Mouse (Mus musculus) MEL (cell line): ENCODE results near the gene Rnase12. TPM values are rescaled to one million over a fixed set of nuclear protein-coding genes. Genes with fewer than 3 reads are reported as not detected.

Experiments used
- DNase-seq: peaks from one replicate; pipeline ENCODE4 v3.0.0; 2011; ENCODE audit warnings: low read depth, low spot score
- H3K27ac ChIP-seq: 2 replicates; pipeline ENCODE4 v1.5.1; 2012; ENCODE audit warnings: low read depth, mild to moderate bottlenecking, control low read depth, low read length, moderate library complexity; ENCODE audit not compliant: control insufficient read depth
- H3K27me3 ChIP-seq, 2 experiments: fragments of 150-350 bp in 1 of 2; sonication (generic) in 1 of 2; 2 replicates each; pipeline ENCODE4 v1.6.1; 2012; ENCODE audit warnings: low read length in 2 of 2, mild to moderate bottlenecking in 2 of 2, improper control_type of control experiment in 1 of 2, moderate library complexity in 1 of 2; ENCODE audit not compliant: insufficient read depth in 2 of 2, control insufficient read depth in 1 of 2
- H3K36me3 ChIP-seq, 2 experiments: 2 replicates each; pipeline ENCODE4 v1.6.1; 2012 to 2014; ENCODE audit warnings: low read length in 2 of 2, improper control_type of control experiment in 1 of 2, inconsistent platforms in 1 of 2, mild to moderate bottlenecking in 1 of 2; ENCODE audit not compliant: insufficient read depth in 2 of 2, control insufficient read depth in 1 of 2
- H3K4me1 ChIP-seq, 2 experiments: fragments of 150-350 bp in 1 of 2; sonication (generic) in 1 of 2; 2 replicates each; pipeline ENCODE4 v1.6.1; 2012; ENCODE audit warnings: low read length in 2 of 2, improper control_type of control experiment in 1 of 2, mild to moderate bottlenecking in 1 of 2; ENCODE audit not compliant: insufficient read depth in 2 of 2, control insufficient read depth in 1 of 2
- H3K4me3 ChIP-seq, 2 experiments: fragments of 150-350 bp in 1 of 2; sonication (generic) in 1 of 2; 2 replicates each; pipeline ENCODE4 v1.5.1; 2012; ENCODE audit warnings: low read depth in 2 of 2, low read length in 2 of 2, mild to moderate bottlenecking in 2 of 2, moderate library complexity in 2 of 2, control low read depth in 1 of 2, improper control_type of control experiment in 1 of 2; ENCODE audit not compliant: control insufficient read depth in 1 of 2, insufficient read depth in 1 of 2
- H3K79me2 ChIP-seq: 2 replicates; pipeline ENCODE4 v1.6.1; 2012; ENCODE audit warnings: mild to moderate bottlenecking, low read length, moderate library complexity; ENCODE audit not compliant: control insufficient read depth, poor library complexity, insufficient read depth
- H3K9ac ChIP-seq: 2 replicates; pipeline ENCODE4 v1.6.1; 2012; ENCODE audit warnings: low read depth, mild to moderate bottlenecking, control low read depth, low read length, moderate library complexity; ENCODE audit not compliant: control insufficient read depth, poor library complexity, severe bottlenecking
- H3K9me3 ChIP-seq: fragments of 150-350 bp; sonication (generic); replicated peaks from 2 replicates; pipeline ENCODE4 v1.6.1; 2012; ENCODE audit warnings: mild to moderate bottlenecking, low read length, improper control_type of control experiment, moderate library complexity; ENCODE audit not compliant: insufficient read depth
- BHLHE40 ChIP-seq: IDR thresholded peaks from 2 replicates; pipeline ENCODE4 v1.6.1; 2012; ENCODE audit warnings: low read depth, mild to moderate bottlenecking, inconsistent platforms, low read length, improper control_type of control experiment, borderline replicate concordance
- GATA1 ChIP-seq: IDR thresholded peaks from 2 replicates; pipeline ENCODE4 v1.6.1; 2011; ENCODE audit warnings: low read depth, low read length, improper control_type of control experiment
- KAT2A ChIP-seq: conservative IDR thresholded peaks from 2 replicates; pipeline ENCODE4 v1.6.1; 2012; ENCODE audit warnings: low read depth, low read length, improper control_type of control experiment, inconsistent platforms
- MYC ChIP-seq: IDR thresholded peaks from 2 replicates; pipeline ENCODE4 v1.6.1; 2011; ENCODE audit warnings: low read depth, mild to moderate bottlenecking, low read length, improper control_type of control experiment, moderate library complexity
- NELFE ChIP-seq: IDR thresholded peaks from 2 replicates; pipeline ENCODE4 v1.6.1; 2011; ENCODE audit warnings: low read depth, low read length, improper control_type of control experiment
- NRF1 ChIP-seq: IDR thresholded peaks from 2 replicates; pipeline ENCODE4 v1.6.1; 2014; ENCODE audit warnings: low read depth, mild to moderate bottlenecking, inconsistent platforms, low read length, improper control_type of control experiment, moderate library complexity; ENCODE audit not compliant: poor library complexity, insufficient read depth, severe bottlenecking
- RCOR1 ChIP-seq: IDR thresholded peaks from 2 replicates; pipeline ENCODE4 v1.6.1; 2012; ENCODE audit warnings: low read depth, mild to moderate bottlenecking, inconsistent platforms, low read length, improper control_type of control experiment
- TBP ChIP-seq: IDR thresholded peaks from 2 replicates; pipeline ENCODE4 v1.8.0; 2011; ENCODE audit warnings: low read depth, low read length, improper control_type of control experiment
- ZC3H11A ChIP-seq: IDR thresholded peaks from 2 replicates; pipeline ENCODE4 v1.6.1; 2012; ENCODE audit warnings: low read depth, mild to moderate bottlenecking, inconsistent platforms, low read length, improper control_type of control experiment
- ZMIZ1 ChIP-seq: IDR thresholded peaks from 2 replicates; pipeline ENCODE4 v1.6.1; 2012; ENCODE audit warnings: low read depth, mild to moderate bottlenecking, inconsistent platforms, low read length, improper control_type of control experiment, moderate library complexity
- polyA plus RNA-seq, 2 experiments: library from polyadenylated mRNA; stranded (reverse) in 1 of 2; unstranded in 1 of 2; fragments of >175 nt in 1 of 2; fragments of >200 nt in 1 of 2; gene quantifications; 2 replicates each; pipeline versions ENCODE4 v1.2.1 to v1.2.4; 2012; ENCODE audit warnings: low replicate concordance in 2 of 2, low read depth in 1 of 2; ENCODE audit not compliant: insufficient read length in 2 of 2, insufficient read depth in 1 of 2, missing spikeins in 1 of 2
- total RNA-seq: library from RNA; depleted of rRNA; stranded (reverse); fragments of 300-350 nt; gene quantifications from 2 replicates; pipeline ENCODE4 v1.2.3, GENCODE M21; 2012

The Rnase12 gene
- total and polyA plus RNA-seq, 3 experiments, result not detected

DNA sequence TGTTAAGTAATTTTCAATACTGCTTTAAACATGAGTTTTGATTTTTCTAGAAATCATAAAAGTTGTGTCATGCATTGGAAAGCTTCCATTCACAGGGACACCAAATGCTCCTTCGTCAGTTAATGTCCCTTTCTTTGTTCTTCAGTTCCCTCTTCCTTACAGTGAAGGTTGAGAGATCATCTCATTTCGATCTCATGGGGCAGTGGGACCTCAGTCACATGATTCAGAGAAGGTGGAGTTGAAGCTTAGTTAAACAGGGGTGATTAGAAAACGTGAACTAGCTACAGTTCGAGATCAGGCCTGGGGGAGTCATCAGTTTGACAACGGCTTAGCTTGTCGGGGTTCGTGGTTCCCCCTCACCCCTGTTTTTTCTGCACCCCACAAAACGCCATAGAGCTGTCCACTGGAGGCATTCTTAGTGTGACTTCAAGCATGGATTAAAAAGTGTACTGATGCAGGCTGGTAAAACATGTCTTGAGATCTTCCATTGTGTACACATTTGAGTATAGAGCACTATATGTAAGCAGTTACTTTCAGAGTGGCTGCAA lies 34.7 kb upstream of the Rnase12 start:
- Histone ChIP-seq H3K9ac (0 out of 2 replicates have a peak overlapping the region, but pooled peaks have one; percentile 21), H3K4me1 (peaks cover 0 to 3% of the 10 kb centered on the region in 2 experiments; a peak in 1 of 4 replicates)
- DNase-seq, result peak; percentile 60
- TF ChIP-seq MYC, result no peak
- TF ChIP-seq TBP, result no peak
- TF ChIP-seq KAT2A, result no peak
- no peak for TF ChIP-seq NELFE
- no peak for TF ChIP-seq NRF1
- TF ChIP-seq BHLHE40, result no peak
- TF ChIP-seq ZC3H11A, result no peak
- TF ChIP-seq, all 39 proteins: peak for 0
- Histone ChIP-seq H3K27ac (no peak overlapping the region), H3K27me3 (no peaks in the 10 kb centered on the region), H3K36me3 (peaks cover 0 to 2% of the 10 kb centered on the region in 2 experiments; a peak in 2 of 4 replicates), H3K9me3 (no peaks in the 10 kb centered on the region), H3K79me2 (no peaks in the 10 kb centered on the region), H3K4me3 (peak overlapping the region; percentile 39 to 58)

- TF ChIP-seq GATA1 (no peak), RCOR1 (no peak), TBP (no peak), NRF1 (no peak), ZMIZ1 (no peak)
- no peaks in the 10 kb centered on the region for H3K27me3 ChIP-seq
- H3K36me3 ChIP-seq, result peaks cover 0 to 2% of the 10 kb centered on the region in 2 experiments; a peak in 2 of 4 replicates
- H3K4me3 ChIP-seq, result peak within 1 kb of the TSS; percentile 71 to 74
- H3K4me1 ChIP-seq, result peaks cover 0 to 3% of the 10 kb centered on the region in 2 experiments; a peak in 1 of 4 replicates
- no peaks in the 10 kb centered on the region for H3K9me3 ChIP-seq
- DNase-seq, result peak; percentile 30
- H3K9ac ChIP-seq, result peak within 1 kb of the TSS; percentile 42
- no peaks in the 10 kb centered on the region for H3K79me2 ChIP-seq
- 0 out of 2 replicates have a peak within 1 kb of the TSS, but pooled peaks have one; percentile 16 for H3K27ac ChIP-seq
These were observed 33.8 kb upstream of the Rnase12 start, which contains the start of the genes Rnase4 and Ang for GRCm38 (mm10) chr14:51090921-51091900. Rnase4 (plus strand) TSS chr14:51091077. Ang (plus strand) TSS chr14:51091150.
